Mouse (Mus musculus) small intestine, adult 2 months (tissue): ENCODE measurements around the gene Agmo.

Source experiments
- CTCF ChIP-seq: fragments of 200-500 bp; IDR thresholded peaks from 2 replicates; pipeline ENCODE4 v1.5.1; 2012; ENCODE audit warnings: low read depth, mild to moderate bottlenecking, control low read depth, inconsistent platforms, low read length, moderate library complexity, mixed read lengths; ENCODE audit not compliant: insufficient replicate concordance, insufficient read length; ENCODE audit errors: extremely low read depth
- POLR2A ChIP-seq: fragments of 200-500 bp; IDR thresholded peaks from 2 replicates; pipeline ENCODE4 v1.6.1; 2012; ENCODE audit warnings: low read depth, mild to moderate bottlenecking, control low read depth, inconsistent platforms, low read length, moderate library complexity

GRCm38 (mm10) chr12:37449597-37449996, 208.2 kb downstream of the Agmo start:
- no peak for TF ChIP-seq CTCF
- TF ChIP-seq POLR2A: no peak
